Mouse (Mus musculus): ENCODE measurements around the gene Tnfsf12. TPM values are rescaled to one million over a fixed set of nuclear protein-coding genes. Genes with fewer than 3 reads are reported as not detected.
A peak's percentile ranks its signal among the peaks of the same experiment; 100 is the strongest.

Gene Tnfsf12
- total RNA-seq, 2 experiments from 2014 or later, result 14.8 to 20.2 TPM

DNA sequence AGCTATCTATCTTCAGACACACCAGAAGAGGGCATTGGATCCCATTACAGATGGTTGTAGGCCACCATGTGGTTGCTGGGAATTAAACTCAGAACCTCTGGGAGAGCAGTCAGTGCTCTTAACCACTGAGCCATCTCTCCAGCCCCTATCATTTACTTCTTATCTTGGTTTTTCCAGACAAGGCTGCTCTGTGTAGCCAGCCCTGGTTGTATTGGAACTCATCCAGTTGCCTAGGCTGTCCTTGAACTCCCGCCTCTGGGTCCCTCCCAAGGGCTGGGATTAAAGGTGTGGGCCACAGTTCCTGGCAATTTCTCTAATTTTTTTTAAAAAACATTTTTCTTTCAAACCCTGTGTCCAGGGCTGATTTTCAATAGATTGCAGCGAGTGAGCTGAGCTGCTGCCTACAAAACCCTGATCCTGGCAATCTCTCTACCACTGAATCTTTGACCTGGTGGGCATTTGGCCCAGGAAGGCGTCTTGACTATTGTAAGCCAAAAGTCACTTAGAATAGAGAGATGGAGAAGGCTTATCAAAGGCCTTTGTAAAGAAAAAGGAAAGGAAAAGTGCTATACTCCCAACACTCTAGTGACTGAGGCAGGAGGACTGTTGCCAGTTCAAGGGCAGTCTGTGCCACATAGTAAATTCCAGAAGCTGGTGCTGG is 34.3 kb downstream of the Tnfsf12 start:
- no peak for DNase-seq
- intact Hi-C loops (cut with DNase I), result no loop called here

DNA sequence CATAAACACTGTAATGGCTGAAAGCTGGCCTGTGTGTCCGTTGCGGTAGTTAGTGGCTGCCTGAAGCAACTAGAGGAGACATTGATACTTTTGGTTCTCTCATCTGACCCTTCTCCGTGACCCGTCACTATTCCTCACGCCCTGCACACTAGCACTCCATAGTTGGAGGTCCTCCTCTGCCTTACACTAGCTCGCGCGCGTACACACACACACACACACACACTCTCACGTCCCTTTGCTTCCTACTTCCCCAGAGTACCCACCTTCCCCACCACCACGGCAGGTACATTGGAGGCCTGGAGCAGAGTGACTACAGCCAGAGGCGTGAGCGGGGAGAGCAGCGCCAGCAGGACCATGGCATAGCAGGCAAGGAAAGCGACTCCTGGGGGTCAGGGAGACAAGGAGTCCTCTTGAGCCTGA is 38.2 kb downstream of the Tnfsf12 start:
- intact Hi-C loops (cut with DNase I), result no loop called here

DNA sequence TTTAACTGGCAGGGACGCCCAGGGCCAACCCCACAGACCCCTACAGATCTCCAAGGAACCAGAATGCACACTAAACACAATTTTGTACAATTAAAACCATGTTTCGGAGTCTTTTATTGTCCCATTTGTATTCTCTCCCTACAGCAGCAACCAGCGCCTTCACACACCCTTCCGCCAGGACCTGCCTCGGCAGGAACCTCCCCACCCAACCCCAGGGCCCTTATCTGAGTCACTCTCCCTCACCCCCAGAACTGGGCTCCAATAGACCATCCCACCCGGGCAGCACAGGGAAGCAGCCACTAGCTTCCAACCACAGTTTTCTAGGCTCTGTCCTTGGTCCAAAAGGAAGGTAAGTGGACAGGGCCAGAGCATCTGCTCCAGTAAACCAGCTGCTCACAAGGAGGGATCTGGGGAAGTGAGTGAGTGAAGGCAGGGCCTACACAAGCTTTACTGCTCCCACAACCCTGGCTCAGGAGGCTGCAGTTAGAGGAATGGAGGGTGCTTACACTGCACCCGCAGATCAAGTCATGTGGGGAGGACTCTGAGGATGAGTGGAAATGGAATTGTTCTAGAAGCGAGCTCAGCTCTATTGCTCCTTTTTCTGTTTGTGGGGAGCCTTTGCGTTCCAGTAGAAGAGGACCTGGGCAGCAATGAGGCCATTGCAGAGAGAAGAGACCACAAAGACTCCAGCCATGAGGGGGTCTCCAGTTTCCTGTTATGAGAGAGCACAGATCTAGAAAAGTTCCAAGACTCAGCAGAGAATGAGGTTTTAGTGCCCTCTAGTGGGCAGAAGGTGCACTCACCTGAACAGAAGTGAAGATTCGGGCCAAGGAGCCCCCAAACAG is 38.8 kb downstream of the Tnfsf12 start:
- intact Hi-C loops (cut with DNase I), result no loop called here
- peak in 1 of 2 experiments; percentile 56 for DNase-seq

More for the DNA sequence above, 38.2 kb downstream of the Tnfsf12 start:
- DNase-seq, result no peak

DNA sequence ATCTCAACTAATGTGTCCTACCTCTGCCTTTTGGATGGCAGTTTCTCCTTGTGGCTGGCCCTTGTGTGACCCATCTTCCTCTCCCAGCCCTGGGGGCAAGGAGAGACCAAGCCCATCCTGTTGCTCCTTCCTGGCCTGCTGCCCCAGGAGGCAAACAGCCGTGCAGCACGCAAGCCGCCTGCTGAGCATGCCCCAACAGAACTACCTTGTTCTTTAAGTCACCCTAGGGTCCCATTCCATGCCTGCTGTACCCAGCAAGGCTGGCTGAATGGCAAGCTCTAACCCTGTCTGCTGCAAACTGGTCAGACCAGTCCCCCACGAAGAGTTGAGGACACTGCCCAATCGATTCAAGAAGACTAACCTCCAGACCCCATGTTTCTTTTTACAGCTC is 39.6 kb downstream of the Tnfsf12 start:
- no peak for DNase-seq
- intact Hi-C loops (cut with DNase I), result no loop called here

DNA sequence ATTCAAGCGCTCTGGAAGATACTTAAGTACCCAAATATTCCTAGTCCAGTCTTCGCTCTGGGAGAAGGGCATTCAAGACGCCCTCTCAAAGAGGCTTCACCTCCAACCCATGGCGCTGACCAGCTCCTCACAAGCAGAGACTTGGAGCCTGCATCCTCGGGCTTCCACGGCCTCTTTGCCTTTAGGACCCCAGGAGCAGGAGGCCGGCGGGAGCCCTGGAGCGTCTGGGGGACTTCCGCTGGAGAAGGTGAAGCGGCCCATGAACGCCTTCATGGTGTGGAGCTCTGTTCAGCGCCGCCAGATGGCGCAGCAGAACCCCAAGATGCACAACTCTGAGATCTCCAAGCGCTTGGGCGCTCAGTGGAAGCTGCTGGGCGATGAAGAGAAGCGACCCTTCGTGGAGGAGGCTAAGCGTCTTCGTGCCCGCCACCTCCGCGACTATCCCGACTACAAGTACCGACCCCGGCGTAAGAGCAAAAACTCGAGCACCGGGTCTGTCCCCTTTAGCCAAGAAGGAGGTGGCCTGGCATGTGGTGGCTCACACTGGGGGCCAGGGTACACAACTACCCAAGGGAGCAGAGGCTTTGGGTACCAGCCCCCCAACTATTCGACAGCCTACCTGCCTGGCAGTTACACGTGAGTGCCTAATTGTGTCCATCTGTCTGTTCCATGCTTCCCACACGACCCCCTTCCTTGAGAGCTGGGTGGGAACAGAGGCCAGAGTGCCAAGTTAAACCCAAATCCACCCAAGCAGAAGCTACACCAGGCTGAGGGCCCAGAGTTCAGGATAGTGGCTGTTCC is 40.2 kb downstream of the Tnfsf12 start, which contains the start of gene Sox15:
Gene Sox15, plus strand, starts transcription at position 51 of the 801 bp plus-strand sequence.
- peak; percentile 70 to 80 for DNase-seq
- intact Hi-C loops (cut with DNase I), result loop anchor here (1.0 to 2.0 kb wide), 2 partner anchors 25 to 100 kb away; no protein-coding TSS in a partner anchor

DNA sequence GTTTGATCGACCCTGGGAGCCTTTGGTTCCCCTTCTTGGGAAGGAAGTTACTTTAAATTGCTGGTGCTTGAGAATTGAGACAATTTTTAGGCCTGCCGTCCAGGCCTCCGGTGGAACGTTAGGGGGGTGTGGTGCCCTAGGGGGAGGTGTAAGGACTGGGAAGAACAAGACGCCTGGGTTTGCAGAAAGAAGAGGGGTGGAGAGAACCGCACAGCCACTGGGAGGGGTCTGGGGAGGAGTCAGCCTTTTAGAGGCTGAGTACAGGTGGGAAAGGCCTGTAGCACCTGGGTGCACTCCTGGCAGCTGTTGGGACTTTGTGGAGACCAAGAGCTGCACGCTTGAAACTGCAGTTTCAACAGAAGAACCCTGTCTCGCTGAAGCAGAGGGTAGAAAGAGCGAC is 40.9 kb downstream of the Tnfsf12 start:
- intact Hi-C loops (cut with DNase I), result loop anchor here (1.0 to 2.0 kb wide), 2 partner anchors 24 to 101 kb away; no protein-coding TSS in a partner anchor
- DNase-seq, result no peak

DNA sequence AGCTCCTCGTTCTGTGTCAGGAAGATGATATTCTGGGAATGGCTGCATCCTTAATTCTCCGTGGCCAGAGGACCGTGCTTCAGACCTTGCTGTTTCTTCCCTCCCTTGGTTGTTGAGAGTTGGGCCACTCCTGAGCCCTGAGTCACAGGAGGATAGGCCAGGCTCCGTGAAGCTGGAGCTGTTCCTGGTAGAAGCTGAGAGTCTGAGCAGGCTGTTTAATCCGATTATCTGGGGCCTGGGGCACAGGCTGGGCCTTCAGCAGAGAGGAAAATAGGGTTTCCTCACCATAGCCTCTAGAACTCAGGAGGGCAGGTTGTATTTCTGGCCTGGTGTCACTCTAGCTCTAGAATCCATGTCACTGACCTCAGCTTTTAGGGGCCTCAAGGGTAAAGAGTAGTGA is 42.2 kb downstream of the Tnfsf12 start:
- DNase-seq, result no peak
- intact Hi-C loops (cut with DNase I), result loop anchor here (2.0 kb wide), 1 partner anchor 17 kb away; no protein-coding TSS in a partner anchor

DNA sequence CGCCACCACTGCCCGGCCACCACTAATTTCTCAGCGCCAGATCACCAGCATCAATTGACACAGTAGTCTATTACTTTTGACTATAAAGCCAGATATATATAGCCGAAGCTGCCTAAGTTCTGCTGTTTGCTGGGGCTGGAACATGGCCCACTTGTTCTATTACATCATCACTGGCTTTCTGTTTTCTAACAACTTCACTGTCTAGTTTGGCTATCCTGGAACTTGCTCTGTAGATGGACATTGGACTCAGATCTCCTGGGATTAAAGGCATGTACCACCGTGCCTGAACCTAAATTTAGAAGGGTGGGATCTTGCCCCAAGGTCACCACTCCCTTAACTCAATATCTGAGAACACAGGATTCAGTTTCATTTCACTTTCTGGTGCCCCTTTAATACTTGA is 49.8 kb downstream of the Tnfsf12 start:
- intact Hi-C loops (cut with DNase I), result no loop called here
- DNase-seq, result no peak

Small RNA genes within 50 kb of the gene (microRNA-seq; reads per million reads assigned to microRNA genes)
- gene Mir1934, result 6.2 to 9.7 reads per million in 2 experiments

Other genes with a start within 250 kb of the Tnfsf12 start
- under 1 TPM; 0.07 to 0.38 TPM for gene Dnah2, start 146.7 kb downstream of the Tnfsf12 start, total RNA-seq (2021)
- gene Efnb3, start 135.6 kb downstream of the Tnfsf12 start, total RNA-seq (2021), result 10 to 100 TPM; 60.5 to 70.3 TPM
- 1 to 10 TPM; 4.3 to 6.5 TPM for gene Wrap53, start 115.6 kb downstream of the Tnfsf12 start, total RNA-seq (2021)
- 10 to 100 TPM; 22.1 to 27.3 TPM for gene Trp53, start 115.5 kb downstream of the Tnfsf12 start, total RNA-seq (2021)
- 10 to 100 TPM; 31.8 to 31.9 TPM for gene Atp1b2, start 89.9 kb downstream of the Tnfsf12 start, total RNA-seq (2021)
- not detected for gene Shbg, start 77.9 kb downstream of the Tnfsf12 start, total RNA-seq (2021)
- 1 to 10 TPM; 1.6 to 2.5 TPM for gene Sat2, start 73.8 kb downstream of the Tnfsf12 start, total RNA-seq (2021)
- gene Fxr2, start 62.9 kb downstream of the Tnfsf12 start, total RNA-seq (2021), result 10 to 100 TPM; 69.2 to 71.6 TPM
- gene Sox15, start 40.5 kb downstream of the Tnfsf12 start, total RNA-seq (2021), result not detected
- 10 to 100 TPM; 20.9 to 21.6 TPM for gene Mpdu1, start 33.2 kb downstream of the Tnfsf12 start, total RNA-seq (2021)
- 1 to 10 TPM; 5.6 to 7.5 TPM for gene Cd68, start 29.7 kb downstream of the Tnfsf12 start, total RNA-seq (2021)
- gene Eif4a1, start 23.4 kb downstream of the Tnfsf12 start, total RNA-seq (2021), result 100 to 1,000 TPM; 236 to 287 TPM
- 10 to 100 TPM; 39.7 to 42.1 TPM for gene Senp3, start 13.8 kb downstream of the Tnfsf12 start, total RNA-seq (2021)
- gene Tnfsf13, start 10.1 kb downstream of the Tnfsf12 start, total RNA-seq (2021), result 1 to 10 TPM; 2.7 to 3.2 TPM
- 1 to 10 TPM; 2.9 to 4.1 TPM for gene Tnfsfm13, start 249 bp upstream of the Tnfsf12 start, total RNA-seq (2021)
- 10 to 100 TPM; 35.6 to 37.5 TPM for gene Polr2a, start 62.8 kb upstream of the Tnfsf12 start, total RNA-seq (2021)
- under 1 TPM in 1 of 2 experiments, not detected in 1; 0.12 TPM for gene Slc35g3, start 66.1 kb upstream of the Tnfsf12 start, total RNA-seq (2021)
- gene Zbtb4, start 70.1 kb upstream of the Tnfsf12 start, total RNA-seq (2021), result 10 to 100 TPM; 36.5 to 43.3 TPM
- 1 to 10 TPM; 5.4 to 6.0 TPM for gene Chrnb1, start 100.1 kb upstream of the Tnfsf12 start, total RNA-seq (2021)
- 1 to 10 TPM; 2.6 to 2.8 TPM for gene Fgf11, start 106.0 kb upstream of the Tnfsf12 start, total RNA-seq (2021)
- under 1 TPM; 0.54 to 0.65 TPM for gene Tmem102, start 109.8 kb upstream of the Tnfsf12 start, total RNA-seq (2021)
- not detected for gene Gm39566, start 119.4 kb upstream of the Tnfsf12 start, total RNA-seq (2021)
- not detected for gene Spem2, start 122.6 kb upstream of the Tnfsf12 start, total RNA-seq (2021)
- not detected for gene Spem1, start 126.3 kb upstream of the Tnfsf12 start, total RNA-seq (2021)
- gene Nlgn2, start 141.9 kb upstream of the Tnfsf12 start, total RNA-seq (2021), result 10 to 100 TPM in 1 of 2 experiments, 1 to 10 TPM in 1; 7.9 to 10.4 TPM
- 100 to 1,000 TPM; 134 to 138 TPM for gene Tmem256, start 142.7 kb upstream of the Tnfsf12 start, total RNA-seq (2021)
- gene Plscr3, start 150.5 kb upstream of the Tnfsf12 start, total RNA-seq (2021), result 10 to 100 TPM; 34.0 to 35.9 TPM
- under 1 TPM in 1 of 2 experiments, not detected in 1; 0.24 TPM for gene Tnk1, start 162.9 kb upstream of the Tnfsf12 start, total RNA-seq (2021)
- not detected for gene Tmem95, start 182.2 kb upstream of the Tnfsf12 start, total RNA-seq (2021)
- gene Kctd11, start 185.6 kb upstream of the Tnfsf12 start, total RNA-seq (2021), result 1 to 10 TPM; 3.1 to 3.8 TPM
- 1 to 10 TPM; 2.3 to 6.8 TPM for gene Acap1, start 199.7 kb upstream of the Tnfsf12 start, total RNA-seq (2021)
- gene 2810408A11Rik, start 205.1 kb upstream of the Tnfsf12 start, total RNA-seq (2021), result 1 to 10 TPM in 1 of 2 experiments, under 1 TPM in 1; 0.95 to 1.1 TPM
- gene Neurl4, start 205.2 kb upstream of the Tnfsf12 start, total RNA-seq (2021), result 10 to 100 TPM; 43.5 to 45.8 TPM
- gene Gps2, start 218.0 kb upstream of the Tnfsf12 start, total RNA-seq (2021), result 10 to 100 TPM; 28.8 to 30.6 TPM
- 100 to 1,000 TPM; 434 to 455 TPM for gene Eif5a, start 226.1 kb upstream of the Tnfsf12 start, total RNA-seq (2021)
- 10 to 100 TPM; 14.4 to 21.8 TPM for gene Ybx2, start 239.9 kb upstream of the Tnfsf12 start, total RNA-seq (2021)

Data from heart, postnatal 14 days (tissue).